Mouse (Mus musculus) kidney, embryonic 16.5 days (tissue): ENCODE measurements around the gene Hoxc5. TPM values are rescaled to one million over a fixed set of nuclear protein-coding genes. Genes with fewer than 3 reads are reported as not detected.

Experiments
- ATAC-seq: fragments of 200-750 bp; cut with Nextera tagmentation; 2 replicates; pipeline ENCODE4 v1.8.0; 2017; ENCODE audit warnings: moderate TSS enrichment; ENCODE audit not compliant: low FRiP score, low TSS enrichment
- H3K27ac ChIP-seq: fragments of 300-500 bp; sonication (generic); 2 replicates; pipeline ENCODE4 v1.5.1; 2014; ENCODE audit warnings: low read length
- H3K27me3 ChIP-seq: fragments of 300-500 bp; sonication (generic); 2 replicates; pipeline ENCODE4 v1.6.1; 2014; ENCODE audit warnings: low read length, control low read depth, mixed read lengths; ENCODE audit not compliant: insufficient read depth
- H3K36me3 ChIP-seq: fragments of 300-500 bp; sonication (generic); 2 replicates; pipeline ENCODE4 v1.6.1; 2014; ENCODE audit warnings: low read length, control low read depth, mixed read lengths; ENCODE audit not compliant: insufficient read depth
- H3K4me1 ChIP-seq: fragments of 300-500 bp; sonication (generic); 2 replicates; pipeline ENCODE4 v1.6.1; 2014; ENCODE audit warnings: low read length, control low read depth, mixed read lengths; ENCODE audit not compliant: insufficient read depth
- H3K4me2 ChIP-seq: fragments of 300-500 bp; sonication (generic); replicated peaks from 2 replicates; pipeline ENCODE4 v1.6.1; 2014; ENCODE audit warnings: low read depth, low read length
- H3K4me3 ChIP-seq: fragments of 300-500 bp; sonication (generic); 2 replicates; pipeline ENCODE4 v1.5.1; 2014; ENCODE audit warnings: mild to moderate bottlenecking, low read length
- H3K9ac ChIP-seq: fragments of 300-500 bp; sonication (generic); replicated peaks from 2 replicates; pipeline ENCODE4 v1.6.1; 2014; ENCODE audit warnings: low read length
- H3K9me3 ChIP-seq: fragments of 300-500 bp; sonication (generic); 2 replicates; pipeline ENCODE4 v1.6.1; 2016; ENCODE audit warnings: low read length, control low read depth
- WGBS: fragments of 180-500 bp; shearing (Covaris S2); extraction: QIAGEN DNeasy Blood & Tissue Kit; methylation state at CpG from one replicate; pipeline ENCODE4 v1.1.7; 2014; 5-methylcytosine and 5-hydroxymethylcytosine counted together
- polyA plus RNA-seq: library from polyadenylated mRNA; unstranded; fragments of >200 nt; fragmentation: Nextera tagmentation; extraction: Ambion mirVana; gene quantifications from 2 replicates; pipeline ENCODE4 v1.2.1, GENCODE M21; 2015

The Hoxc5 gene
- polyA plus RNA-seq, 1 experiment from 2014 or later: 4.3 TPM

- no peak for ATAC-seq
- Histone ChIP-seq H3K36me3 (no peaks in the 10 kb centered on the region), H3K27ac (peak overlapping the region; percentile 78), H3K4me3 (peak overlapping the region; percentile 74), H3K27me3 (peaks cover 35% of the 10 kb centered on the region), H3K9ac (peak overlapping the region; percentile 77), H3K9me3 (no peaks in the 10 kb centered on the region), H3K4me1 (peaks cover 73% of the 10 kb centered on the region), H3K4me2 (peak overlapping the region; percentile 84)
- 10% methylated on average over 12 of the region's 12 CpGs for WGBS
Observed at GRCm38 (mm10) chr15:102983716-102984115, 16.5 kb downstream of the Hoxc5 start.

GRCm38 (mm10) chr15:102984521-102984920 is 17.3 kb downstream of the Hoxc5 start:
- peak overlapping the region; percentile 56 for H3K9ac ChIP-seq
- H3K4me1 ChIP-seq: peaks cover 67% of the 10 kb centered on the region
- H3K27ac ChIP-seq: peak overlapping the region; percentile 68
- peak overlapping the region; percentile 84 for H3K4me2 ChIP-seq
- WGBS: 14% methylated on average over 10 of the region's 10 CpGs
- ATAC-seq: no peak
- no peaks in the 10 kb centered on the region for H3K36me3 ChIP-seq
- H3K9me3 ChIP-seq: no peaks in the 10 kb centered on the region
- H3K4me3 ChIP-seq: peak overlapping the region; percentile 18; the same call in 1 of the 2 replicates
- peaks cover 35% of the 10 kb centered on the region for H3K27me3 ChIP-seq

- H3K27me3 ChIP-seq: peaks cover 35% of the 10 kb centered on the region
- peak overlapping the region; percentile 56 for H3K9ac ChIP-seq
- H3K9me3 ChIP-seq: no peaks in the 10 kb centered on the region
- H3K36me3 ChIP-seq: no peaks in the 10 kb centered on the region
- H3K27ac ChIP-seq: peak overlapping the region; percentile 68
- 16% methylated on average over 3 of the region's 3 CpGs for WGBS
- ATAC-seq: no peak; the same call in 1 of the 2 replicates
- H3K4me1 ChIP-seq: peaks cover 67% of the 10 kb centered on the region
- peak overlapping the region; percentile 84 for H3K4me2 ChIP-seq
- H3K4me3 ChIP-seq: no peak overlapping the region
Observed at GRCm38 (mm10) chr15:102984925-102985324, 17.7 kb downstream of the Hoxc5 start.

GRCm38 (mm10) chr15:102987124-102987833 is 20.0 kb downstream of the Hoxc5 start:
- peak overlapping the region; percentile 51 for H3K9ac ChIP-seq
- no peaks in the 10 kb centered on the region for H3K36me3 ChIP-seq
- no peak overlapping the region for H3K4me3 ChIP-seq
- H3K9me3 ChIP-seq: no peaks in the 10 kb centered on the region
- WGBS: 6% methylated on average over 21 of the region's 21 CpGs
- 0 out of 2 replicates have a peak, but pooled peaks have one; percentile 17 for ATAC-seq
- peaks cover 75% of the 10 kb centered on the region for H3K4me1 ChIP-seq
- peaks cover 44% of the 10 kb centered on the region for H3K27me3 ChIP-seq
- peak overlapping the region; percentile 26 for H3K4me2 ChIP-seq
- H3K27ac ChIP-seq: peak overlapping the region; percentile 78

GRCm38 (mm10) chr15:102988078-102988477 is 20.8 kb downstream of the Hoxc5 start:
- H3K9me3 ChIP-seq: no peaks in the 10 kb centered on the region
- no peak overlapping the region for H3K27ac ChIP-seq
- H3K36me3 ChIP-seq: no peaks in the 10 kb centered on the region
- no peak overlapping the region for H3K9ac ChIP-seq
- peaks cover 48% of the 10 kb centered on the region for H3K27me3 ChIP-seq
- H3K4me2 ChIP-seq: no peak overlapping the region
- WGBS: 50% methylated on average over 5 of the region's 5 CpGs
- peaks cover 74% of the 10 kb centered on the region for H3K4me1 ChIP-seq
- H3K4me3 ChIP-seq: no peak overlapping the region
- ATAC-seq: no peak

GRCm38 (mm10) chr15:102990461-102991397 is 23.5 kb downstream of the Hoxc5 start, which contains the start of gene Hoxc8:
Gene Hoxc8, plus strand, starts transcription at chr15:102990607.
- H3K27me3 ChIP-seq: peaks cover 54% of the 10 kb centered on the region
- peak; percentile 36; the same call in 1 of the 2 replicates for ATAC-seq
- H3K4me3 ChIP-seq: peak within 1 kb of the TSS; percentile 48
- H3K36me3 ChIP-seq: no peaks in the 10 kb centered on the region
- H3K4me2 ChIP-seq: peak within 1 kb of the TSS; percentile 63
- no peaks in the 10 kb centered on the region for H3K9me3 ChIP-seq
- H3K4me1 ChIP-seq: peaks cover 66% of the 10 kb centered on the region
- H3K27ac ChIP-seq: peak within 1 kb of the TSS; percentile 86
- 2% methylated on average over 65 of the region's 69 CpGs for WGBS
- H3K9ac ChIP-seq: peak within 1 kb of the TSS; percentile 65

- H3K9ac ChIP-seq: peak overlapping the region; percentile 65
- peak overlapping the region; percentile 86 for H3K27ac ChIP-seq
- ATAC-seq: no peak
- peak overlapping the region; percentile 63 for H3K4me2 ChIP-seq
- no peaks in the 10 kb centered on the region for H3K9me3 ChIP-seq
- WGBS: 11% methylated on average over 7 of the region's 7 CpGs
- H3K36me3 ChIP-seq: no peaks in the 10 kb centered on the region
- peak overlapping the region; percentile 48 for H3K4me3 ChIP-seq
- H3K27me3 ChIP-seq: peaks cover 45% of the 10 kb centered on the region
- peaks cover 65% of the 10 kb centered on the region for H3K4me1 ChIP-seq
Observed at GRCm38 (mm10) chr15:102991782-102992181, 24.5 kb downstream of the Hoxc5 start.

GRCm38 (mm10) chr15:102992206-102992605 is 25.0 kb downstream of the Hoxc5 start:
- ATAC-seq: no peak
- WGBS: 16% methylated on average over 11 of the region's 11 CpGs

GRCm38 (mm10) chr15:102992863-102993262 is 25.6 kb downstream of the Hoxc5 start:
- ATAC-seq: peak; percentile 36; the same call in 1 of the 2 replicates
- Histone ChIP-seq H3K4me2 (peak overlapping the region; percentile 63), H3K9ac (no peak overlapping the region), H3K27ac (peak overlapping the region; percentile 86; the same call in 1 of the 2 replicates), H3K4me3 (peak overlapping the region; percentile 48; the same call in 1 of the 2 replicates), H3K4me1 (peaks cover 57% of the 10 kb centered on the region), H3K27me3 (peaks cover 37% of the 10 kb centered on the region), H3K36me3 (no peaks in the 10 kb centered on the region), H3K9me3 (no peaks in the 10 kb centered on the region)
- 11% methylated on average over 3 of the region's 3 CpGs for WGBS

More at GRCm38 (mm10) chr15:102992206-102992605, 25.0 kb downstream of the Hoxc5 start:
- Histone ChIP-seq H3K4me1 (peaks cover 63% of the 10 kb centered on the region), H3K4me3 (peak overlapping the region; percentile 48), H3K27me3 (peaks cover 42% of the 10 kb centered on the region), H3K36me3 (no peaks in the 10 kb centered on the region), H3K27ac (peak overlapping the region; percentile 86), H3K9ac (peak overlapping the region; percentile 65), H3K9me3 (no peaks in the 10 kb centered on the region), H3K4me2 (peak overlapping the region; percentile 63)
